ENCODE assay signal across 22 mouse cellular contexts in genomic region chr6:111446228-111446627, GRCm38 (mm10).
"Had no signal": no experiment of that assay in that cellular context is flagged by ENCODE, and none has a peak within 500 bp of the region (broad histone marks: within the 10 kb centered on the region; RNA-seq: fewer than 3 reads in every experiment).

No protein-coding gene starts in this region.

- DNase-seq: gastrocnemius, postnatal 14 days; gastrocnemius, postnatal 36 days; heart, adult 18-20 months; heart, postnatal 10 days; heart, postnatal 4 days; kidney, adult 18-20 months; kidney, adult 8-10 months; kidney, postnatal 10 days; kidney, postnatal 36 days; layer of hippocampus, adult 9-11 months; layer of hippocampus, postnatal 36 days; left cerebral cortex, postnatal 4 days had no signal

- H3K4me1 ChIP-seq: heart, embryonic 10.5 days; heart, embryonic 12.5 days; intestine, embryonic 15.5 days; limb, embryonic 13.5 days; limb, embryonic 15.5 days; liver, embryonic 12.5 days had no signal

- H3K4me3 ChIP-seq: heart, embryonic 10.5 days; heart, embryonic 12.5 days; hindbrain, embryonic 10.5 days; hindbrain, embryonic 12.5 days; intestine, embryonic 15.5 days; limb, embryonic 13.5 days; limb, embryonic 15.5 days; liver, embryonic 12.5 days had no signal

- H3K9me3 ChIP-seq: heart, embryonic 10.5 days; heart, embryonic 12.5 days; hindbrain, embryonic 10.5 days; hindbrain, embryonic 12.5 days; intestine, embryonic 15.5 days; limb, embryonic 13.5 days; limb, embryonic 15.5 days; liver, embryonic 12.5 days had no signal

- H3K36me3 ChIP-seq: heart, embryonic 10.5 days; heart, embryonic 12.5 days; hindbrain, embryonic 10.5 days; hindbrain, embryonic 12.5 days; intestine, embryonic 15.5 days; limb, embryonic 13.5 days; limb, embryonic 15.5 days; liver, embryonic 12.5 days had no signal

- H3K27me3 ChIP-seq: heart, embryonic 12.5 days; hindbrain, embryonic 12.5 days; intestine, embryonic 15.5 days; limb, embryonic 13.5 days; limb, embryonic 15.5 days; liver, embryonic 12.5 days had no signal

- H3K9ac ChIP-seq: heart, embryonic 12.5 days; hindbrain, embryonic 12.5 days; hindbrain, embryonic 14.5 days; intestine, embryonic 15.5 days; limb, embryonic 13.5 days; limb, embryonic 15.5 days; liver, embryonic 12.5 days; liver, embryonic 14.5 days had no signal

- H3K27ac ChIP-seq: heart, embryonic 10.5 days; hindbrain, embryonic 10.5 days; hindbrain, embryonic 12.5 days; hindbrain, embryonic 14.5 days; intestine, embryonic 15.5 days; limb, embryonic 13.5 days; limb, embryonic 15.5 days; liver, embryonic 12.5 days; liver, embryonic 14.5 days had no signal
